Mouse (Mus musculus): Measurements from ENCODE around the gene Btbd7. TPM values are rescaled to one million over a fixed set of nuclear protein-coding genes. Genes with fewer than 3 reads are reported as not detected.

Btbd7 gene
- polyA plus RNA-seq, 1 experiment from 2014 or later = 19.3 TPM

DNA sequence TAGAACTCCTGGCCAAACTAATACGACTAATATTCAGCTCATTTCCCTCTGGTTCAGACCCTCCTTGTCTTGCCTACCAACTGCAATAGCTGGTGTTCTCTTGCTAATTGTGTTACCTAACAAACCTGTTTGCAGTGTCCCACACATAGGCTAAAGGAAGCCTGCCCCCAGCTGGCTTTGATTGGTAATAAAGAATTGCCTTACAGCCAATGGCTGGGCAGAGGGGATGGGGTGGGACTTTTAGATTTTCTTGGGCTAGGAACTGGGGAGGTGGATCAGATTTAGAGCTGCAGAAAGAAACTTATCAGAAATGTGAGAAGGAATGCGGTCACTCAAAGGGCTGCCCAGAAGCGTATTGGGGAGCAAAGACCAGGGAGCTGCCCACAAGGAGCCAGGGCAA, 98.8 kb downstream of the Btbd7 start:
- no peak overlapping the region for H3K9ac ChIP-seq
- H3K27me3 ChIP-seq = no peaks in the 10 kb centered on the region
- H3K36me3 ChIP-seq = peaks cover 39% of the 10 kb centered on the region
- H3K4me1 ChIP-seq = no peaks in the 10 kb centered on the region
- ATAC-seq (ENCODE audit: insufficient number of reproducible peaks, low FRiP score, low TSS enrichment, low read depth) = no peak
- H3K4me3 ChIP-seq (replicated peaks) = no peak overlapping the region
- H3K4me2 ChIP-seq (replicated peaks) = no peak overlapping the region
- H3K27ac ChIP-seq (replicated peaks) = no peak overlapping the region
- no peaks in the 10 kb centered on the region for H3K9me3 ChIP-seq (replicated peaks)
- 51% methylated on average over 3 of the region's 3 CpGs for WGBS

DNA sequence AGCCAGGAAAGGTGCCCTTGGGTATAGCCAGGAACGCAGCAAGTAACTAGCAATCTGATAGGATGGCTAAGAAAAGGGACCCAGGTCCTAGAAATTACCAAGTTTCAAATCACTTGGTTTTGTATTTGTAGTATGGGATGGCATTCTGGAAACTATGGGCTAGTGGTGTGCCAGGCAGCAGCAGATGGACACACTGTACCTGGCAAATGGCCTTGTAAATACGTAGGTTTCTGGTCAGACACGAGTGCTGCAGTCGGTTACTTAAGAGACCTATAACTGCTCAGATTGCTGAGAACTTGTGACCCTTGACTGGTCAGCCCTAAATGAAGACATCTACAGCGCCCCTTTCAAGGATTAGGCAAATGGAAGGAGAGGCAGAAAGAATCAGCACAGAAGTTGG, 100.1 kb downstream of the Btbd7 start:
- no peaks in the 10 kb centered on the region for H3K27me3 ChIP-seq
- WGBS = 90% methylated on average over 5 of the region's 5 CpGs
- H3K4me1 ChIP-seq = no peaks in the 10 kb centered on the region
- peaks cover 43% of the 10 kb centered on the region for H3K36me3 ChIP-seq
- no peak overlapping the region for H3K4me2 ChIP-seq (replicated peaks)
- no peak overlapping the region for H3K4me3 ChIP-seq (replicated peaks)
- no peak for ATAC-seq (ENCODE audit: insufficient number of reproducible peaks, low FRiP score, low TSS enrichment, low read depth)
- no peak overlapping the region for H3K27ac ChIP-seq (replicated peaks)
- no peaks in the 10 kb centered on the region for H3K9me3 ChIP-seq (replicated peaks)
- no peak overlapping the region for H3K9ac ChIP-seq

DNA sequence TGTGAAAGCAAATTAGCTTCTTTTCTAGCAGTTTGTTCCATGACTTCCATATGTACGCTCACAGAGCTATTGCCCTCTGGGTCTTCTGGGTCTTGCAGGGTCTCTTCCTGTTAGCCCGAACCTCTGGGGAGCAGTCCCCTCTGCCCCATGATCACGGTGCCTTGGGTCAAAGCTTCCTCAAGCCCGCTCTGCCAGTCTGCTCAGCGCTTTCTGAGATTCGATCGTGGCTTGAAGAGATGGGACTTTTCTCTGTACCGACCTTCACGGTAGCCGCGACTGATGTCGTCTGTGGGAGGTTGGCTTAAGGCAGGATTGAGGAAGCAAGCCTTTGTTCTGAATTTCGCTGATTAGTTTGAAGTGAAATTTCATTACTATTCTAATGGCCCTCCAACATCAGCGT, 102.2 kb downstream of the Btbd7 start:
- Histone ChIP-seq H3K9ac (no peak overlapping the region), H3K27me3 (no peaks in the 10 kb centered on the region), H3K36me3 (peaks cover 58% of the 10 kb centered on the region), H3K4me2 (replicated peaks) (no peak overlapping the region), H3K9me3 (replicated peaks) (no peaks in the 10 kb centered on the region), H3K4me3 (replicated peaks) (no peak overlapping the region), H3K4me1 (no peaks in the 10 kb centered on the region), H3K27ac (replicated peaks) (no peak overlapping the region)
- WGBS = 85% methylated on average over 14 of the region's 14 CpGs
- no peak for ATAC-seq (ENCODE audit: insufficient number of reproducible peaks, low FRiP score, low TSS enrichment, low read depth)

DNA sequence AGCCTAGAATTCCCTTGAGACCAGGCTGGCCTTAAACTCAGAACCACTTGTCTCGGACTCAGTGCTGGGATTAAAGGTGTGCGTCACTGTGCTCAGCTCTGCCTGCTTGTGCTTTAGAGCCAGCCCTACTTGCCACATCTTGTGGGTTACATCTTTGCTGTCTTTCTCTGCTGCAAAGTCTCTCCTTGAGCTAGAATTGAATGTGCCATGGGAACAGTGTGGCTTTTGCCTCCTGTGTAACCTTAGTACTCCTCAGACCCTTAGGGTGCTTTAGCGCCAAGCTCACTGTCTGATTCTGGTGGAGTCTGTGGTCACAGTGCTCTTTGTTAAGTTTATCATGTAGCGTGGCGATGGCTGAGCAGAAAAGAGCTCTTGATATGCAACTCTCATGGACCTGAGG, 105.6 kb downstream of the Btbd7 start:
- Histone ChIP-seq H3K9ac (no peak overlapping the region), H3K36me3 (peaks cover 89% of the 10 kb centered on the region)
- 92% methylated on average over 5 of the region's 5 CpGs for WGBS

DNA sequence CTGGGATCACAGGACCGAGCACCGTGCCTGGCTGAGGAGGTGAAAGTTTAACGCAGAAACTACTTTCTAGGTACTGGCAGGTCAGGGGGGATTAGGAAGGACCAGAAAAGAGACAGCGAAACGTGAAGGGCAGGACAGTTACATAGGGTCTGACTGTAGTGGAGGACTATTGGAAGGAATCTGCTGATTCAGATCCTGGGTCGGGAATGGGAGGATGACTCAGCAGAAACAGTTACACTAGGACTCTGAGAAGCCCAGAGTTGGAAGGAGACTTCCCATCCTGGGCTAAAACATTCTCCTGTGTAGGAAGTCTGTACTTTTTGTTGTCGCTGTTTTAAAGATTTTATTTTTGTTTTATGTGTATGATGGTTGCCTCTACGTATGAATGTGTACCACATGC, 106.7 kb downstream of the Btbd7 start:
- ATAC-seq (ENCODE audit: insufficient number of reproducible peaks, low FRiP score, low TSS enrichment, low read depth) = no peak
- Histone ChIP-seq H3K27ac (replicated peaks) (no peak overlapping the region), H3K9ac (no peak overlapping the region), H3K36me3 (peaks cover 90% of the 10 kb centered on the region), H3K4me2 (replicated peaks) (no peak overlapping the region), H3K4me1 (no peaks in the 10 kb centered on the region), H3K27me3 (no peaks in the 10 kb centered on the region), H3K9me3 (replicated peaks) (no peaks in the 10 kb centered on the region), H3K4me3 (replicated peaks) (no peak overlapping the region)
- 97% methylated on average over 8 of the region's 8 CpGs for WGBS

More for the DNA sequence above, 105.6 kb downstream of the Btbd7 start:
- Histone ChIP-seq H3K4me2 (replicated peaks) (no peak overlapping the region), H3K27me3 (no peaks in the 10 kb centered on the region), H3K27ac (replicated peaks) (no peak overlapping the region), H3K9me3 (replicated peaks) (no peaks in the 10 kb centered on the region), H3K4me3 (replicated peaks) (no peak overlapping the region), H3K4me1 (no peaks in the 10 kb centered on the region)
- no peak for ATAC-seq (ENCODE audit: insufficient number of reproducible peaks, low FRiP score, low TSS enrichment, low read depth)

DNA sequence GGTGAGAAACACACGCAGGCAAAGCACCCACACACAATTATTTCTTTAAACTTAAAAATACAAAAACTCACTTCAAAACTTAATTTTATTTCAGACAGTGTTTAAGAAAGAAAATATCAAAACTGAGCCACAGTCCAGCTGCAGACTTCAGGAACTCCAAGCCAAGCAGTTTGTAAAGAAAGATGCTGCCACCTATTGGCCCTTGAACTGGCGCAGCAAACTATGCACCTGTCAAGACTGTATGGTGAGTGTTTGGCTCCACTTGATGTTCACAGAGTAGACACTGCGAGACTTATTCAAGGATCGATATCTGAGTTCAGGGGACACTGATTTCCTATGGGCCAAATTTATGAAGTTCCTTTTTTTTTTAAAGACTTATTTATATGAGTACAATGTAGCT, 109.3 kb downstream of the Btbd7 start:
- Histone ChIP-seq H3K9me3 (replicated peaks) (no peaks in the 10 kb centered on the region), H3K9ac (no peak overlapping the region), H3K27ac (replicated peaks) (no peak overlapping the region), H3K4me3 (replicated peaks) (no peak overlapping the region), H3K27me3 (no peaks in the 10 kb centered on the region), H3K4me2 (replicated peaks) (no peak overlapping the region), H3K36me3 (peaks cover 75% of the 10 kb centered on the region), H3K4me1 (no peaks in the 10 kb centered on the region)
- WGBS = 91% methylated on average over 4 of the region's 4 CpGs
- ATAC-seq (ENCODE audit: insufficient number of reproducible peaks, low FRiP score, low TSS enrichment, low read depth) = no peak

DNA sequence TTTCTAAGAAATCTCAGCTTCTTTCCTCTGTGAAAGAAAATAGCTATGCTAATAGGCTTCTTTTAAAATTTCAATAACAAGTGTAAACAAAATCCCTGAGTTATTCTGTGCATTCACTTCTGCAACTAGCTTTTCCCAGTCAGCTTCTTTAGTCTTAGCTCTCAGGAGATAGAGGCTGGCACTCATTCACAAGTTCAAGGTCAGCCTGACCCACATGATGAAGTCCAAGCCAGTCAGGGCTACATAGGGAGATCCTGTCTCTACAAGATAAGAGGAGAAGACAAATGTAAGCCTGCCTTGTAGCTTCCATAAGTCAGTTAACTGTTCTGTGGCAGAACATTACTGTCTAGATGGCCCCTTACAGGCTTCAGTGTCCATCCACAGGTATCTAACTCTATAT, 114.6 kb downstream of the Btbd7 start:
- Histone ChIP-seq H3K4me3 (replicated peaks) (no peak overlapping the region), H3K27me3 (no peaks in the 10 kb centered on the region), H3K4me2 (replicated peaks) (no peak overlapping the region), H3K27ac (replicated peaks) (no peak overlapping the region), H3K9ac (no peak overlapping the region), H3K36me3 (peaks cover 31% of the 10 kb centered on the region), H3K4me1 (peaks cover 9% of the 10 kb centered on the region), H3K9me3 (replicated peaks) (no peaks in the 10 kb centered on the region)
- no peak for ATAC-seq (ENCODE audit: insufficient number of reproducible peaks, low FRiP score, low TSS enrichment, low read depth)

DNA sequence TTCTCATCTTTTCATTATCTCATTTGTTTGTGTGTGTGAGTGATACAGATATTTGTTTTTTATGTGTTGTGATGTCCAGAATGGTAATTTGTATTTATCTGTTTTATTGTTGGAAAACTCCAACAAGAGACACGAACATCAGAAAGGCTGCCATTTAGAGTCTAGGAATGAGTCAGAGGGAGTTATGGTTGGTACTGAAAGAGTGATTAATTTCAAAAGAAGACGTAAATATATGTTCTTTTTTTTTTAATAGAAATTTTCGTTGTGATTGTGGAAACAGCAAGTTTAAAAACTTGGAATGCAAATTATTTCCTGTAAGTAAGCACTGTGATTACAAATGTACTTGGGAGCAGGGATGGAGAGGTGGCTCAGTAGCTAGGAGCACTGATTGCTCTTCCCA, 116.6 kb downstream of the Btbd7 start:
- ATAC-seq (ENCODE audit: insufficient number of reproducible peaks, low FRiP score, low TSS enrichment, low read depth) = no peak
- no peak overlapping the region for H3K4me2 ChIP-seq (replicated peaks)
- H3K27ac ChIP-seq (replicated peaks) = no peak overlapping the region
- H3K27me3 ChIP-seq = no peaks in the 10 kb centered on the region
- no peak overlapping the region for H3K4me3 ChIP-seq (replicated peaks)
- 86% methylated on average over 3 of the region's 3 CpGs for WGBS
- H3K36me3 ChIP-seq = peaks cover 13% of the 10 kb centered on the region
- peaks cover 17% of the 10 kb centered on the region for H3K4me1 ChIP-seq
- no peak overlapping the region for H3K9ac ChIP-seq
- H3K9me3 ChIP-seq (replicated peaks) = no peaks in the 10 kb centered on the region

DNA sequence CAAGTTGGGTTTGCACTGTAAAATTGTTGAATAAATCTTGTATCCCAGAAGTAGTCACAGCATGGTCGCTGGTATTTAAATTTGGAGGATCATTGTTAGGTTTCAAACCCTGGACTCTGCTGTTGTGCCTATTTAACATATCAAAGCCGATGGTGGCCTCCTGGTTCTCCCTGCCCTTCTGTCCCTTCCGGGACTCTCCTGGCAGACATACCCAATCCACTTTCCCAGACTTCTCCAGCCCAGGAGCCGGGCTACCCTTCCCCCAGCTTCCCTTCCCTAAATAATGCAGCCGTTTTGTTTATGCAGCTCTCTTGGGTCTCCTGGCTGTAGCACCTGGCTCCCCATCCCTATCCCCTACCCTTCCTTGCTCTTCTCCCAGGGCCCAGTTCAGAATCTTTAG, 119.3 kb downstream of the Btbd7 start:
- ATAC-seq (ENCODE audit: insufficient number of reproducible peaks, low FRiP score, low TSS enrichment, low read depth) = no peak
- WGBS = 6% methylated on average over 5 of the region's 5 CpGs
- Histone ChIP-seq H3K9me3 (replicated peaks) (no peaks in the 10 kb centered on the region), H3K4me2 (replicated peaks) (peak overlapping the region; percentile 68), H3K4me1 (peaks cover 23% of the 10 kb centered on the region), H3K36me3 (0 out of 2 replicates have a peak, but pooled peaks cover 3% of the 10 kb centered on the region), H3K27ac (replicated peaks) (peak overlapping the region; percentile 17; the same call in 1 of the 2 replicates), H3K9ac (peak overlapping the region; percentile 67), H3K4me3 (replicated peaks) (peak overlapping the region; percentile 89), H3K27me3 (no peaks in the 10 kb centered on the region)

DNA sequence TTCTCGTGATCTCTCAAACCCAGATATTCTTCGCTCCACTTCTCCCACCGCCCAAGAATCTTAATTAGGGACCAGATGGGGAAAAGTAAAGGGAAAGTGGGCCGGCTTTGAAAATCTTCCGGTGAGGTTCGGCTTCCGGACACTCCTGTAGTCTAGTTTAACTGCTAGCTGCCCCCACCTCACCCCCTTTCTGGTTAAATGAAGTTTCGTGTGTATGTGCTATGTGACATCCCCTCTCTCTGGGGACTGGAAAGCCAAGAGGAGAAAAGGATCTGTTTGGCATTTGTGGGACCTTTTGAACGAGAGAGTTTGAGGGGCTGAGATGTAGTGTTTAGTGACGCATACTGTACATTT, 119.9 kb downstream of the Btbd7 start, which contains the start of gene Gm20604:
Gene Gm20604 (minus strand): TSS at position 270 of the 354 bp plus-strand sequence.
- under 1% methylated on average over 10 of the region's 10 CpGs for WGBS
- no peak for ATAC-seq (ENCODE audit: insufficient number of reproducible peaks, low FRiP score, low TSS enrichment, low read depth)
- Histone ChIP-seq H3K4me3 (replicated peaks) (peak within 1 kb of the TSS; percentile 89), H3K27me3 (no peaks in the 10 kb centered on the region), H3K4me2 (replicated peaks) (peak within 1 kb of the TSS; percentile 68), H3K9ac (peak within 1 kb of the TSS; percentile 68), H3K36me3 (no peaks in the 10 kb centered on the region), H3K27ac (replicated peaks) (peak within 1 kb of the TSS; percentile 93), H3K9me3 (replicated peaks) (no peaks in the 10 kb centered on the region), H3K4me1 (peaks cover 23% of the 10 kb centered on the region)

DNA sequence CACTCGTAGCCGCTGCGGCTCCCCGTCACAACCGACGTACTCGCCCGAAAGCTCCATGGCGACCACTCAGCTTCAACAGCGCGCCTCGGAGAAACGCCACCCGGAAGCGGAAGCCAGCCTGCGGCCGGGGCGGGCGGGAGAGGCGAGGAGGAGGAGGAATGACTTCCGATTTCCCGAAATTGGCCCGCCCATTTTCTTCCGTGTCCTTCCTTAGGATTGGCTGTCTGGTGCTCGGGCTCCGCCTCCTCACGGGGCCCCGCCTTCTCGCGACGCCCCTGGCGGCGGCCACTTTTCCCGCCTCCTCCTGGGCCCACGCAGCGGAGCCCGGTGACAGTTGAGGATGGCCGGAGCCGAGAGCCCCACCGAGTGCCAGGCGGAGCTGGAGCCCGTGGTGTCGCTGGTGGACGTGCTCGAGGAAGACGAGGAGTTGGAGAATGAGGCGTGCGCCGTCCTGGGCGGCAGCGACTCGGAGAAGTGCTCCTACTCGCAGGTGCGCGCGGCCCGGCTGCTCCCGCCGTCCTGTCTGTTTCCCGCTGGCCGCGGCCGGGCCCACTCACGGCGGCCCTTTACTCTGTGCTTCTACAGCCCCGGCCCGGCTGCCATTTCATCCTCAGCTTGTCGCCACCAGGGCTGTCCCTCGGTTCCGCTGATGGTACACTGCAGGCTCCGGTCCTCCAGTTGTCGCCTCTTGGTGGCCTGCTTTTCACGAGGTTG, 120.4 kb downstream of the Btbd7 start, which contains the start of the genes Gm28051, Gon7 and Ubr7:
Gene Gm28051 (minus strand): TSS at position 77 of the 714 bp plus-strand sequence.
Gene Gon7 (minus strand): TSS at position 115 of the 714 bp plus-strand sequence.
Gene Ubr7 (plus strand): TSS at position 279 of the 714 bp plus-strand sequence.
- under 1% methylated on average over 73 of the region's 73 CpGs for whole genome bisulfite sequencing
- peak; percentile 98 for ATAC-seq (ENCODE audit: insufficient number of reproducible peaks, low FRiP score, low TSS enrichment, low read depth)
- H3K9ac ChIP-seq = peak within 1 kb of the TSS; percentile 68

More for the DNA sequence above, 120.4 kb downstream of the Btbd7 start, which contains the start of the genes Gm28051, Gon7 and Ubr7:
- H3K27me3 ChIP-seq = no peaks in the 10 kb centered on the region
- H3K4me2 ChIP-seq (replicated peaks) = peak within 1 kb of the TSS; percentile 68
- H3K36me3 ChIP-seq = no peaks in the 10 kb centered on the region
- peak within 1 kb of the TSS; percentile 93 for H3K27ac ChIP-seq (replicated peaks)
- H3K9me3 ChIP-seq (replicated peaks) = no peaks in the 10 kb centered on the region
- peak within 1 kb of the TSS; percentile 89 for H3K4me3 ChIP-seq (replicated peaks)
- H3K4me1 ChIP-seq = peaks cover 23% of the 10 kb centered on the region
